Mouse (Mus musculus) ovary, postnatal 36 days (tissue): ENCODE data around the gene Rpl23a.

Source experiments
- DNase-seq: peaks from one replicate; pipeline ENCODE4 v3.0.0; 2022; ENCODE audit warnings: low spot score, mixed read lengths

Gene Rpl23a

GRCm38 (mm10) chr11:78166640-78167039 is 16.7 kb downstream of the Rpl23a start:
- no peak for DNase-seq

DNA sequence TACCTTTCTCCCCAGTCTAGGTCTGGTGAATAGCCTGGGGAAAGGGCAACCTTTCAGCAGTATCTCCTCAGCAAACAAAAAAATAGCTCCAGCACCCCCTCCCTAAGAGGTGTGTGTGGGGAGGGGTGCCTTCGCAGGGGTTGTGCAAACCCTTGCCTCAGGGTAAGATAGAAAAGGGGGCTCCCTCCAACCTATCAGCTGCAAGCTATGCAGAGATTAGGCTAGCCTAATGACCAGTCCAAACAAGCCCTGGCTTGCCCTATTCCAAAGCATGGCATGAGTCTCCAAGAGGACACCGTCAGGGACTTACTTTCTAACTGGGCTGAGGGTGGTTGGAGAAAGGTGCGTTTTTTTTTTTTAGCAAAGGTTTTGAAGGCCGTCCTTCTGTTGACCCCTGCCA is 17.2 kb downstream of the Rpl23a start:
- no peak for DNase-seq

GRCm38 (mm10) chr11:78165761-78166109 is 17.6 kb downstream of the Rpl23a start:
- peak; percentile 73 for DNase-seq

DNA sequence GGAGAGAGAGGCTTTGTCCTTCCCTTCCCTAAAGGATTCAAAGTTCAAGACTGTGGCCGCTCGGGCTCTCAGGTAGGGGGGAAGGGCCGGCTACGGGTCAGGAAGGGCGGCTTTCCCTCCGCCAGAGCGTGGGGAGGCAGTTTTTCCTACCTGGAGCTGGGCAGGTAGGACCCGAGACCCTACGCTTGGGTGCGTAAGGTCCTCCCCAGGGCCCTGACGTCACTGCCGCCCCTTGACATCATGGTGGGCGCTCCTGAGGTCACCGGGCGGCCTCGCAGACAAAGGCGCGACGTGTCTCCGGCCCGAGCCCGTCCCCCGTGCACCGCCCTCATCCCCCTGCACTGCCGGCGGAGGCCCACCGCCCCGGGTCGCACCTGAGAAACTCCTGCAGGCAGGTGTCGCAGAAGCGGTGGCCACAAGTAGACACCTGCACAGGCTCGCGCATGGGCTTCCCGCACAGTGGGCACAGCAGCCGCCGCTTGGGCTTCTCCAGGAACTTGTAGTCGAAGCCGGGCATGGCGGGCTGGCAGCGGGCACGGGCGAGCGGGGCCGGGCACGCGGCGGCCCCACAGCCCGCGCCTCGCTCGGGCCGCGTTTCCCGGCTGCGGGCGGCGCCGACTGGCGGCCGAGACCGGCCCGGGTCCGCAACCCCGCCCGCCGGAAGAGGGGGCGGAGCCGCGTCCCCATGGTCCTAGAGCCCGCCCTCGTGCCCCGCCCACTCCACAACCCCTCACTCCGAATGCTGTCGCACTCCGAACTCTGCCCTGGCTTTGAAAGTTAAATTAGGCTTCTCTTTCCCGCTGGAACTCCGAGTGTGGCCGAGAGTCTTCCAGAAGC is 18.2 kb downstream of the Rpl23a start, which contains the start of gene Traf4:
Gene Traf4 (minus strand): TSS at position 666 of the 837 bp plus-strand sequence.
- DNase-seq: peak; percentile 87

GRCm38 (mm10) chr11:78164604-78164923 is 18.8 kb downstream of the Rpl23a start:
- no peak for DNase-seq

- peak; percentile 68 for DNase-seq
Measured at GRCm38 (mm10) chr11:78163681-78164603, 19.4 kb downstream of the Rpl23a start.

DNA sequence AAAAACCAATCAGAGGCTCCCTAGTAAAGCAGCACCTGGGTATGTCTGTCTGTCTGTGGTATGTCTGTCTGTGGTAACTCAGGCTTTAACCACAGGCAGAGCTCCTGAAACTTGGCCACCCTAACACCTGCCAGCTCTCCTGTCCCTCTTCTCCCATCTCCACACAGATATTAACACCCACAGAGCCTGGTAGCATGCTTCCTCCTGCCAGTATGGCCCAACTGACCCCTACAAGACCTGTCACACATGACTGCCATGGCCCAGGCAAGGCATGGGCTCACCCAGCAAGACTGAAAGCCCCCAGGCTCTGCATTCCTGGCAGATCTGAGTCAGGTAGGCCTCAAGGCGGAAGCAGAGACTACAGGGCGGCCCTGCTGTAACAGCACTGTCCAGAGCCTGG is 20.3 kb downstream of the Rpl23a start:
- no peak for DNase-seq

- DNase-seq: no peak
Measured at GRCm38 (mm10) chr11:78162504-78162903, 20.9 kb downstream of the Rpl23a start.

GRCm38 (mm10) chr11:78161968-78162367 is 21.4 kb downstream of the Rpl23a start:
- DNase-seq: no peak

DNA sequence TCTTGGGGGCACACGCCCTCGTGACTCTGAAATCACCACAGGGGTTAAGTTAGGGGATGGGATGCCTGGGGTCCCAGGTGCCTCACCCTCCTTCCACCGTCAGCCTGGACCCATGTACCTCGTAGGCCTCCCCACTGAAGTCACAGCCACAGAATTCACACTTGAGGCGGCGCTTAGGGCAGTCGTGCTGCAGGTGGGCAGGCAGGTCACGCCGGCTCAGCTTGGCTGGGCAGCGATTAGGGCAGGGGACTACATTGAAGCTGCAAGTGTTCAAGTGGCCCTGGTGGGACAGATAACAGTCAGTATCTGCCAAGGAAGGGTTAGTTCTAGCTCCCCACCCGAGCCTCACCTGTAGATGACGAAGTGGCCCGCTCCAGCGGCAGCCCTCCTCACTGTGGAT is 22.2 kb downstream of the Rpl23a start:
- DNase-seq: no peak

DNA sequence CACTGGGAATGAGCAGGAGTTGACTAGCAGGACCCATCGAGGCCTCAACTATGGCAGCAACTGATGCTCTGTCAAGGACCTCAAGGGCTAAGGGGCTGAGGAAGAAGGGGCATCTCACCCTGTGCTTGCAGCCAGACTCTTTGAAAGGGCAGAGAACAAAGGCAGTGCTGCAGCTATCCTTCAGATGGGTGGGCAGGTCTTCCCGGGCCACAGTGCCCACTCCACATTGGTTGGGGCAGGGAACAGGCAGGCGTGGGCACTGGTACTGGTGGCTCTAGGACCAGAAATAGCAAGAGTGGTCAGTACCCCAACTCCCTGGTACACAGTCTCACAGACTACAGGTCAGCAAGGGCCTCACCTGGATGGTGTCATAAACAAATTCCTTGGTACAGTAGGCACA is 22.7 kb downstream of the Rpl23a start:
- DNase-seq: no peak

DNA sequence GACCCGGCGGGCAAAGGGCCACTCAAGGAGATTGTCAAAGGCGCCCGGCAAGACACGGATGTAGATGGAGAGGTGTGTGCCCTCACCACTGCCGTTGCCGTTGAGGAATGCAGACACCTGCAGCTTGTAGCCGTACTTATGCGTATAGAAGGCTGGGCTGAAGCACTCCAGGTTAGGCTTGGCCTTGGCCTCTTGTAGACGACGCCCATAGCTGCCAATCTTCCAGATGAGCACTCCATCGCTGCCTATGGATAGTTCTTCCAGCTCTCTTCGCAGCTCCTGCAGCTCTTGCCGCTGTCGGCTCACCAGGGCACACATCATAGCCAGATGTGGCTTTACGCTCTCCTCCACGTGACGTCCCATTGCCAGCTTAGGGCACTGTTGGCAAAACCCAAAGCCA is 23.2 kb downstream of the Rpl23a start:
- DNase-seq: no peak

DNA sequence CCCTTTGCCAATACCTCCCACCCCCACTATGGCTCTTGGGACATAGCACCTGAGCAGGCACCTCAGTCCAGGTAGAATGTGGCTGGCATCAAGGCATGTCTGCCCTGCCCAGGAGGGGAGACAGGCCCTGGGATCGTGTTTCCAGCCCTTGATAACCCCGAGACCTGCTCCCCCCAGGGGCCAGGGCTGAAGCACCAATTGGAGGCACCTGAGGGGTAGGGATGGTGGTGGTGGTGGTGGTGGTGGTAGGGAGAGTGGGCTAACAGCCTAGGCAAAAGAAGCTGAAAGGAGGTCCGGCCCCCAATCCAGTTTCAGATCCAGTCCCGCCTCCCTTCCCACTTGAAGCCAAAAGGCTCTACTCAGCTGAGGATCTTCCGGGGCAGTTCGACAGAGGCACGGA is 23.8 kb downstream of the Rpl23a start:
- DNase-seq: no peak

- DNase-seq: peak; percentile 61
Measured at GRCm38 (mm10) chr11:78159096-78159495, 24.3 kb downstream of the Rpl23a start.

GRCm38 (mm10) chr11:78156156-78156699 is 27.2 kb downstream of the Rpl23a start:
- DNase-seq: no peak

DNA sequence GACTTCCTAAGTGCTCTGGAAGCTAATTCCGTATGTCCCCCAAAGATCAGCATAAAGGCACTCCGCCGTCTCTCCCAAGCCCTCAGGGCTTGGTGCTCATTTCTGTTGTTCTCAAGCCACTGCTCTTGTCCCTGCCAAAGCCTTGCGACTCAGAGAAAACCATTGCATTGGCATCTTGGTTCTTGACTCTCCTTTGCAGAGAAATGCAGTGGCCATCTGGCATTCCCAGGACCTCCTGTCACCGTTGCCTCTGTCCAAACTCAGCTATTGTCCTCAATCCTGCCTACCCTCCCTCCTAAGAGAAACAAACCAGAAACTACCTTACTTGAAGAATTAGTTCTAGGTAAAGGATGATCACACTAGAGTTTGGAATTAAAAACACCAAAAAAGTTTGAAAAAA is 27.7 kb downstream of the Rpl23a start:
- no peak for DNase-seq

DNA sequence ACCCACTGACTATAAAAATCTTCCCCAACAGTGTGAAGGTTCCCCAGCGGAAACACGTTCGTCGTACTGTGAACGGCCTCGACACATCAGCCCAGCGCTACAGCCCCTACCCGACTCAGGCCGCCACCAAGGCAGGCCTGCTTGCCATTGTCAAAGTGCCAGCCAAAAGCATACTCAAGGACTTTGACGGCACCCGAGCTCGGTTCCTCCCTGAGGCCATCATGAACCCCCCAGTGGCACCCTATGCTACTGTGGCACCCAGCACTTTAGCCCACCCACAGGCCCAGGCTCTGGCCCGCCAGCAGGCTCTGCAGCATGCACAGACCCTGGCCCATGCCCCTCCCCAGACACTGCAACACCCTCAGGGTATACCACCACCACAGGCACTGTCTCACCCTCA is 29.6 kb downstream of the Rpl23a start:
- DNase-seq: no peak

- DNase-seq: peak; percentile 62
Measured at GRCm38 (mm10) chr11:78152299-78153231, 30.8 kb downstream of the Rpl23a start.

- no peak for DNase-seq
Measured at GRCm38 (mm10) chr11:78151161-78151560, 32.2 kb downstream of the Rpl23a start.

- no peak for DNase-seq
Measured at GRCm38 (mm10) chr11:78146707-78147543, 36.5 kb downstream of the Rpl23a start.

DNA sequence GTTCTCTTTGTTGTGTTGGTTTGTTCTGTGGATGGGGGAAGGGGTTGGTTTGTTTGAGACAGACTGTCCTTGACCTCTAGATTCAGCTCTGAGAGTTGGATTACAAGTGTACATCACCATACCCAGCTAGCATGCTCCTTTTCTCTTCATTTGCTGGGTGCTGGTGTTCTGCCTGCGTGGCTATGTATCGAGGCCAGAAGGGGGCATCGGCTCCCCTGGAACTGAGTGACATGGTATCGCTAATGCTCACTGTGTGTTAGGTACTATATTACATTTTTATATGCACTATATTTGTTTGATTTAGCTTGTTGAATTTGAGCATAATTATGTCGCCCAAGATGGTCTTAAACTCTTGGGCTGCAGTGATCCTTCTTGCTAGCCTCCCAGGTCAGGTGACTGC is 37.2 kb downstream of the Rpl23a start:
- no peak for DNase-seq
